Mouse (Mus musculus) CH12.LX (cell line): ENCODE data around the gene Etv6. TPM values are rescaled to one million over a fixed set of nuclear protein-coding genes. Genes with fewer than 3 reads are reported as not detected.

Experiments used
- DNase-seq: peaks from one replicate; pipeline ENCODE4 v3.0.0-alpha.2; 2013; ENCODE audit errors: extremely low read depth
- H3K27ac ChIP-seq: 2 replicates; pipeline ENCODE4 v1.5.1; 2012; ENCODE audit warnings: low read depth, mild to moderate bottlenecking, control low read depth, moderate library complexity; ENCODE audit not compliant: insufficient read depth
- H3K27me3 ChIP-seq: replicated peaks from 2 replicates; pipeline ENCODE3; 2012; ENCODE audit warnings: inconsistent platforms
- H3K36me3 ChIP-seq, 2 experiments: replicated peaks in 1 of 2; 2 replicates each; pipeline versions ENCODE3 to v1.6.1; 2012; ENCODE audit warnings: inconsistent platforms in 1 of 2, low read length in 1 of 2, mild to moderate bottlenecking in 1 of 2, mixed read lengths in 1 of 2, moderate library complexity in 1 of 2; ENCODE audit not compliant: control insufficient read depth in 1 of 2, insufficient read depth in 1 of 2
- H3K4me1 ChIP-seq, 2 experiments: 2 replicates each; pipeline ENCODE4 v1.6.1; 2012; ENCODE audit warnings: inconsistent platforms in 1 of 2, moderate library complexity in 1 of 2; ENCODE audit not compliant: insufficient read depth in 2 of 2, control insufficient read depth in 1 of 2
- H3K4me2 ChIP-seq: 2 replicates; pipeline ENCODE4 v1.6.1; 2012; ENCODE audit warnings: low read depth, mild to moderate bottlenecking, control low read depth; ENCODE audit not compliant: poor library complexity, insufficient read depth, severe bottlenecking
- H3K4me3 ChIP-seq, 3 experiments: fragments of 150-350 bp in 1 of 3; sonication (generic) in 1 of 3; replicated peaks in 1 of 3; 2 replicates each; pipeline versions ENCODE3 to v1.5.1; 2011 to 2012; ENCODE audit warnings: low read depth in 2 of 3, low read length in 2 of 3, mild to moderate bottlenecking in 2 of 3, moderate library complexity in 2 of 3, control low read depth in 1 of 3, improper control_type of control experiment in 1 of 3, inconsistent platforms in 1 of 3, mixed read lengths in 1 of 3; ENCODE audit not compliant: poor library complexity in 1 of 3
- H3K79me2 ChIP-seq: replicated peaks from 2 replicates; pipeline ENCODE4 v1.6.1; 2012; ENCODE audit warnings: mild to moderate bottlenecking, moderate library complexity; ENCODE audit not compliant: control insufficient read depth, poor library complexity, insufficient read depth, severe bottlenecking; ENCODE audit errors: extremely low read depth
- H3K9ac ChIP-seq: 2 replicates; pipeline ENCODE4 v1.6.1; 2012; ENCODE audit warnings: low read depth, mild to moderate bottlenecking, control low read depth, moderate library complexity; ENCODE audit not compliant: insufficient read depth
- H3K9me3 ChIP-seq: replicated peaks from 2 replicates; pipeline ENCODE3; 2012; ENCODE audit warnings: low read length, inconsistent platforms, mixed read lengths
- BHLHE40 ChIP-seq: IDR thresholded peaks from 2 replicates; pipeline ENCODE4 v1.6.1; 2011; ENCODE audit warnings: mild to moderate bottlenecking, low read depth, low read length, improper control_type of control experiment
- CHD1 ChIP-seq: IDR thresholded peaks from 2 replicates; pipeline ENCODE4 v1.6.1; 2012; ENCODE audit warnings: low read depth, low read length, improper control_type of control experiment, inconsistent platforms
- CHD2 ChIP-seq: IDR thresholded peaks from 2 replicates; pipeline ENCODE4 v1.6.1; 2011; ENCODE audit warnings: low read length, improper control_type of control experiment
- CTCF ChIP-seq, 2 experiments: IDR thresholded peaks in 1 of 2; conservative IDR thresholded peaks in 1 of 2; 2 replicates each; pipeline ENCODE4 v1.5.1; 2011 to 2012; ENCODE audit warnings: low read depth in 2 of 2, low read length in 2 of 2, improper control_type of control experiment in 1 of 2, inconsistent platforms in 1 of 2, mild to moderate bottlenecking in 1 of 2, moderate library complexity in 1 of 2
- EP300 ChIP-seq: IDR thresholded peaks from 2 replicates; pipeline ENCODE4 v1.6.1; 2011; ENCODE audit warnings: low read length, improper control_type of control experiment
- ETS1 ChIP-seq: conservative IDR thresholded peaks from 2 replicates; pipeline ENCODE4 v1.6.1; 2012; ENCODE audit warnings: low read depth, mild to moderate bottlenecking, inconsistent platforms, low read length, improper control_type of control experiment, moderate library complexity
- HCFC1 ChIP-seq: IDR thresholded peaks from 2 replicates; pipeline ENCODE4 v1.6.1; 2012; ENCODE audit warnings: low read depth, mild to moderate bottlenecking, inconsistent platforms, low read length, improper control_type of control experiment
- JUN ChIP-seq: IDR thresholded peaks from 2 replicates; pipeline ENCODE4 v1.6.1; 2011; ENCODE audit warnings: low read depth, mild to moderate bottlenecking, low read length, improper control_type of control experiment, moderate library complexity; ENCODE audit not compliant: insufficient read depth
- JUND ChIP-seq: conservative IDR thresholded peaks from 2 replicates; pipeline ENCODE4 v1.6.1; 2011; ENCODE audit warnings: low read depth, low read length, improper control_type of control experiment
- MAFK ChIP-seq: IDR thresholded peaks from 2 replicates; pipeline ENCODE4 v1.6.1; 2011; ENCODE audit warnings: low read length, improper control_type of control experiment; ENCODE audit not compliant: insufficient replicate concordance
- MAX ChIP-seq: IDR thresholded peaks from 2 replicates; pipeline ENCODE4 v1.6.1; 2011; ENCODE audit warnings: low read length, improper control_type of control experiment
- MEF2A ChIP-seq: IDR thresholded peaks from 2 replicates; pipeline ENCODE4 v1.6.1; 2014; ENCODE audit warnings: low read depth, mild to moderate bottlenecking, inconsistent platforms, low read length, improper control_type of control experiment, borderline replicate concordance
- MXI1 ChIP-seq: IDR thresholded peaks from 2 replicates; pipeline ENCODE4 v1.6.1; 2011; ENCODE audit warnings: mild to moderate bottlenecking, low read depth, low read length, improper control_type of control experiment
- MYC ChIP-seq: IDR thresholded peaks from 2 replicates; pipeline ENCODE4 v1.6.1; 2011; ENCODE audit warnings: low read depth, mild to moderate bottlenecking, improper control_type of control experiment, low read length
- PAX5 ChIP-seq: IDR thresholded peaks from 2 replicates; pipeline ENCODE4 v1.6.1; 2012; ENCODE audit warnings: low read length, inconsistent platforms, mixed read lengths
- POLR2A ChIP-seq: IDR thresholded peaks from 2 replicates; pipeline ENCODE4 v1.6.1; 2011; ENCODE audit warnings: low read depth, mild to moderate bottlenecking, improper control_type of control experiment, low read length
- RAD21 ChIP-seq: IDR thresholded peaks from 2 replicates; pipeline ENCODE4 v1.6.1; 2011; ENCODE audit warnings: low read depth, mild to moderate bottlenecking, low read length, improper control_type of control experiment, moderate library complexity
- RCOR1 ChIP-seq: conservative IDR thresholded peaks from 2 replicates; pipeline ENCODE4 v1.6.1; 2012; ENCODE audit warnings: low read depth, mild to moderate bottlenecking, inconsistent platforms, low read length, improper control_type of control experiment
- SIN3A ChIP-seq: IDR thresholded peaks from 2 replicates; pipeline ENCODE4 v1.6.1; 2012; ENCODE audit warnings: low read length, improper control_type of control experiment, inconsistent platforms
- SMC3 ChIP-seq: IDR thresholded peaks from 2 replicates; pipeline ENCODE4 v1.6.1; 2011; ENCODE audit warnings: low read depth, low read length, improper control_type of control experiment
- TBP ChIP-seq: conservative IDR thresholded peaks from 2 replicates; pipeline ENCODE4 v1.6.1; 2011; ENCODE audit warnings: low read depth, low read length, improper control_type of control experiment
- TCF12 ChIP-seq: IDR thresholded peaks from 2 replicates; pipeline ENCODE4 v1.6.1; 2014; ENCODE audit warnings: low read depth, mild to moderate bottlenecking, inconsistent platforms, low read length, improper control_type of control experiment
- UBTF ChIP-seq: IDR thresholded peaks from 2 replicates; pipeline ENCODE4 v1.6.1; 2012; ENCODE audit warnings: low read depth, mild to moderate bottlenecking, inconsistent platforms, low read length, improper control_type of control experiment, moderate library complexity
- USF1 ChIP-seq: IDR thresholded peaks from 2 replicates; pipeline ENCODE4 v1.6.1; 2014; ENCODE audit warnings: low read depth, mild to moderate bottlenecking, inconsistent platforms, low read length, improper control_type of control experiment
- USF2 ChIP-seq: conservative IDR thresholded peaks from 2 replicates; pipeline ENCODE4 v1.6.1; 2011; ENCODE audit warnings: low read depth, low read length, improper control_type of control experiment
- ZKSCAN1 ChIP-seq: IDR thresholded peaks from 2 replicates; pipeline ENCODE4 v1.6.1; 2012; ENCODE audit warnings: low read depth, inconsistent platforms, low read length, improper control_type of control experiment, borderline replicate concordance
- ZNF384 ChIP-seq: IDR thresholded peaks from 2 replicates; pipeline ENCODE4 v1.6.1; 2012; ENCODE audit warnings: low read depth, low read length, improper control_type of control experiment, inconsistent platforms
- dilution Hi-C: fragments of 300-500 bp; cut with MboI; formaldehyde crosslinking; loops from 2 replicates; pipeline ENCODE4 v1.14.3; 2020; ENCODE audit warnings: low sequenced_read_pairs; ENCODE audit not compliant: extremely low pct_unique_long_range_greater_than_20kb, extremely low pct_ligation_motif_present
- in situ Hi-C: fragments of 300-500 bp; cut with MboI; formaldehyde crosslinking; loops from 3 replicates; pipeline ENCODE4 v1.14.3; 2019; ENCODE audit warnings: low sequenced_read_pairs, low pct_ligation_motif_present, low pct_unique_long_range_greater_than_20kb, mixed read lengths
- polyA plus RNA-seq: library from polyadenylated mRNA; unstranded; fragments of >175 nt; gene quantifications from 2 replicates; pipeline ENCODE4 v1.2.1, GENCODE M21; 2012; ENCODE audit warnings: low read depth; ENCODE audit not compliant: insufficient read length
- total RNA-seq, 2 experiments: library from RNA; depleted of rRNA; stranded (reverse); fragments of 300-350 nt in 1 of 2; fragments of >200 nt in 1 of 2; gene quantifications; 2 replicates each; pipeline ENCODE4 v1.2.3; 2012 to 2014

Etv6 gene
- total and polyA plus RNA-seq, 3 experiments = 7.6 to 29.5 (median 10.1) TPM

DNA sequence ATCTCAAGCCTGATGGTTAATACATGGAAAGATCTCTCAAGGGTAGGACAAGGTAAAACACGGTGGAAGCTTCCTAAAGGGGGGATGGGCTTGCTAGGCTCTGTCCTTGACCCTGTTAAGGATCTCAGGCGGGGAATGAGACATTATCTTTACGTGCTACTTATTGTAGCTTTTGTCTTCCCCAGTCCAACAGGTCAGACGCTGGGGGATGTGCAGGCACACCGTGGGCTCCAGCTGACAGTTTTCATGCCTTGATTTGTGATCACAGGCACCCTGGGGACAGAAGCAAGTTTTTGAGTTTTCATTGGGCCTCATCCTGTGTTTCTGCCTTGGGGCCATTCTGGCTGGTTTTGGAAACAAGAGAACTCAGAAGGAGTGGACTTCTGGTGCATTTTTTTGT, 10.6 kb downstream of the Etv6 start:
- no peak overlapping the region for H3K27ac ChIP-seq
- TF ChIP-seq JUND (no peak), UBTF (no peak), ZKSCAN1 (no peak), ZNF384 (no peak), CTCF (conservative IDR thresholded peaks at IDR 0.05 in 1 of 2, IDR thresholded peaks at IDR 0.05 in 1 of 2; ENCODE audit: low read depth in 2 of 2, low read length in 2 of 2) (no peak), POLR2A (no peak), TBP (no peak), MYC (no peak), EP300 (no peak), RAD21 (no peak), USF1 (no peak), MAX (no peak), ETS1 (no peak), PAX5 (no peak), MXI1 (no peak), USF2 (no peak), BHLHE40 (no peak), SIN3A (no peak)
- TF ChIP-seq, all 38 proteins: peak for 0
- no peak overlapping the region for H3K4me2 ChIP-seq
- peaks cover 11% of the 10 kb centered on the region for H3K9me3 ChIP-seq
- in situ Hi-C loops = loop anchor here (25.0 kb wide), 1 partner anchor 166 kb away; no protein-coding TSS in a partner anchor
- peaks cover 16 to 97% of the 10 kb centered on the region in 2 experiments for H3K4me1 ChIP-seq
- peaks cover 58% of the 10 kb centered on the region for H3K79me2 ChIP-seq
- H3K27me3 ChIP-seq = no peaks in the 10 kb centered on the region
- no peak for DNase-seq
- H3K4me3 ChIP-seq = no peak overlapping the region
- peaks cover 0 to 60% of the 10 kb centered on the region in 2 experiments for H3K36me3 ChIP-seq
- H3K9ac ChIP-seq = no peak overlapping the region
- dilution Hi-C loops = no loop called here

DNA sequence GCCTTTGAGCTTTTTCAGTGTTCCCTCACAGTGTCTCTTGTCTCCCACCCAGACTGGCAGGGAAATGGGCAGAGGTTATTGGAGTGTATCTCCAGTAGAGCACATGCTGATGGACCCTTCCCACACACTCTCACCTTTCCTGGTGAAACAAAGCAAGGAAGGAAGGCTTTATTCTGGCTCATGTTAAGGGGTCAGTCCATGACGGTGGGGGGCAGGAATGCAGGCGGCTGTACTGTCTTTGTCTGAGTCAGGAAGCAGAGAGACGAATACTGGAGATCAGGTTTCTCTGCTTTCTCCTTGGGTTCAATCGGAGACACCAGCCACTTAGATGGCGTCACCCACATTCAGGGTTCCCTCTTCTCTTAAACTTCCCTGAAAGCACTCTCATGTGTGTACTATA, 11.7 kb downstream of the Etv6 start:
- no peak for TF ChIP-seq RCOR1
- TF ChIP-seq HCFC1 = no peak
- no peak for TF ChIP-seq BHLHE40
- no peak for TF ChIP-seq CTCF (conservative IDR thresholded peaks at IDR 0.05 in 1 of 2, IDR thresholded peaks at IDR 0.05 in 1 of 2; ENCODE audit: low read depth in 2 of 2, low read length in 2 of 2)
- TF ChIP-seq TCF12 = no peak
- no peak for TF ChIP-seq EP300
- TF ChIP-seq TBP = no peak
- no peak for TF ChIP-seq ZKSCAN1
- no peak for TF ChIP-seq MEF2A
- no peak for TF ChIP-seq USF2
- no peak for TF ChIP-seq JUN
- TF ChIP-seq MAFK = no peak
- TF ChIP-seq PAX5 = no peak
- TF ChIP-seq SMC3 = no peak
- TF ChIP-seq RAD21 = no peak
- TF ChIP-seq MAX = no peak
- no peak for TF ChIP-seq CHD2
- TF ChIP-seq MXI1 = no peak
- TF ChIP-seq CHD1 = no peak
- TF ChIP-seq, all 38 proteins: peak for 0
- Histone ChIP-seq H3K27me3 (no peaks in the 10 kb centered on the region), H3K9me3 (peaks cover 11% of the 10 kb centered on the region), H3K27ac (no peak overlapping the region), H3K9ac (no peak overlapping the region), H3K4me1 (peaks cover 18 to 97% of the 10 kb centered on the region in 2 experiments), H3K79me2 (peaks cover 57% of the 10 kb centered on the region), H3K4me3 (no peak overlapping the region), H3K36me3 (peaks cover 0 to 57% of the 10 kb centered on the region in 2 experiments), H3K4me2 (no peak overlapping the region)
- in situ Hi-C loops = loop anchor here (25.0 kb wide), 1 partner anchor 165 kb away; no protein-coding TSS in a partner anchor
- dilution Hi-C loops = no loop called here
- DNase-seq = no peak
